Mouse (Mus musculus): Measurements from ENCODE around the gene Det1.

The Det1 gene
- long read RNA-seq, experiment 1, partial matches to known transcripts = 2 of 9 reads
- long read RNA-seq, experiment 1, other reads (novel, unspliced or antisense) = 3 of 9 reads
- long read RNA-seq, experiment 2, partial matches to known transcripts = 4 of 9 reads
- long read RNA-seq, experiment 2, other reads (novel, unspliced or antisense) = 2 of 9 reads

DNA sequence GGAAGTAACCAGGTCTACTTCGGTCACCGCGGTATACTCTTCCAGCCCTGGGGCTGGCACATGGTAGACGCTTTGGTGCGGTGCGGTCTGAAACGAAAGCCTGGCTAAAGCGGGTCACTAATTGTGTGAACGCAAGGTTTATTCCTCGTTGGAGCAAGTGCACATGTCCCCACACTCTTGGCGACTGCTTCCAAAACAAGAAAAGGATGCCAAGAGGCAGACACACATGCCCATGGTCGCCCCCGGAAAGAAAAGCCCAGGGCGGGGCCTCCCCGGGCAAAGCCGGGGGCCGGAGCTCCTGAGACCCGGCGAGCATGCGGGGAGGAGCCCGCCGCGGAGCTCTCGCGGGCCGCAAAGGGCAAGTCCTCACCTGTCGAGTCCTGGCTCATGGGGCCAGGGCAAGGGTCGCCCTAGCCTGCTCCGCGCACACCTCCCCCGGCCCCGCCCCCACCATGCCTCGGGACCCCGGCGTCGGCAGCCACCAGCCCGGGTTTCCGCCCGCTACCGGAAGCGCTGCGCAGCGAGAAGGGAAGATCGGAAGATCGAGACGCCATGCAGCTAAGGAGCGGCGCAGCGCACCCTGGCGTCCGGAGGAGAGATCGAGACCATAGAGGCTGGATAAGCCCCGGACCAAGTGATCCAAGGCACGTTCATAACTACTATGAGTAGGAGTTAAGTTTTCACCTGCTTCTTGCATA lies at the start of gene Det1:
Det1 (minus strand) TSS at position 527 of the 698 bp plus-strand sequence.
- intact Hi-C loops (cut with DNase I) = loop anchor here (2.0 to 5.0 kb wide), 2 partner anchors 40 to 52 kb away; no protein-coding TSS in a partner anchor

- intact Hi-C loops (cut with DNase I) = no loop called here
Observed at GRCm38 (mm10) chr7:78895653-78896333, 48.7 kb upstream of the Det1 start, which contains the start of gene Aen. TSS of gene Aen (plus strand) at chr7:78895854.

- intact Hi-C loops (cut with DNase I) = no loop called here
Observed at GRCm38 (mm10) chr7:78895021-78895652, 48.1 kb upstream of the Det1 start.

DNA sequence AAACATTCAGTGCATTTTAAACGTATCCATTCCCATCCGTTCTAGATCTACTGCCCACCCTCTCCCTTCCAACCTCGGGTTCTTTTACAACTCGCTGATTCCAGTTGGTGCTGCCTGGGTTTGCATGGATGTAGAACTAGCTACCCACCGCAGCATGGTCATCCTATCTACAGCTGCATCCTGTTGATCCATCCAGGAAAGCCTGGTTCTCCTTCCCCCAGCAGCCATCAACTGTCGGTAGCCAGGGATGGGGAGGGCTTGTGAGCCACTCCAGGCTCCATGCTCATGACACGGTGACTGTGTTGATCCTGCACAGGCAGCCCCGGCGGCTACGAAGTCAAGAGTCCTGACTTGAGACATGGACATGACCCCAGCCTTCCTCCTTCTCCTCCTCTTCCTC lies 46.9 kb upstream of the Det1 start:
- intact Hi-C loops (cut with DNase I) = no loop called here

- intact Hi-C loops (cut with DNase I) = loop anchor here (2.0 kb wide), 1 partner anchor 100 kb away; no protein-coding TSS in a partner anchor
Observed at GRCm38 (mm10) chr7:78890641-78891040, 43.6 kb upstream of the Det1 start.

- intact Hi-C loops (cut with DNase I) = loop anchor here (5.0 to 10.0 kb wide), 2 partner anchors 40 to 303 kb away; partner anchors contain the start of gene Det1
Observed at GRCm38 (mm10) chr7:78887431-78887842, 40.4 kb upstream of the Det1 start.

GRCm38 (mm10) chr7:78886496-78886895 lies 39.4 kb upstream of the Det1 start:
- intact Hi-C loops (cut with DNase I) = loop anchor here (5.0 to 10.0 kb wide), 2 partner anchors 39 to 302 kb away; partner anchors contain the start of gene Det1

GRCm38 (mm10) chr7:78885404-78885803 lies 38.3 kb upstream of the Det1 start:
- intact Hi-C loops (cut with DNase I) = loop anchor here (5.0 to 10.0 kb wide), 2 partner anchors 38 to 301 kb away; partner anchors contain the start of gene Det1

DNA sequence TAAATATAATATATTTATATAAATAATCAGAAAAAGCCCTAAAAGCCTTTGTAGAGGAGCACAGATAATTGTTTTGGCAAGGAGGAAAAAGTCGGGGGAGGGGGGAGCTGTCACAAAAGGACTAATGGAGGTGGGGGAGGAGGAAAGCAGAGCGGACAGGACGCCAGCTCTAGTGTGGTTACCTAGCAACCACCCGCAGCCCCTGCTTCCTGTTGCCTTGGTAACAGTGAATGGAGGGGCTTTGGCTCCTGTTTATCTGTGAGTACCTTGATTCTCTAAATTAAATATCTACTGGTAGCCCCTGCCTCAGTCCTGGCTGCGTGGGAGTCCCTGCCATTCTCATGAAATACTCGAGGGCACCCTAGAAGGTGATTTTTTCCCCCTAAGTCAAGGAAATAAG lies 37.1 kb upstream of the Det1 start:
- intact Hi-C loops (cut with DNase I) = loop anchor here (10.0 kb wide), 1 partner anchor 299 kb away; no protein-coding TSS in a partner anchor

DNA sequence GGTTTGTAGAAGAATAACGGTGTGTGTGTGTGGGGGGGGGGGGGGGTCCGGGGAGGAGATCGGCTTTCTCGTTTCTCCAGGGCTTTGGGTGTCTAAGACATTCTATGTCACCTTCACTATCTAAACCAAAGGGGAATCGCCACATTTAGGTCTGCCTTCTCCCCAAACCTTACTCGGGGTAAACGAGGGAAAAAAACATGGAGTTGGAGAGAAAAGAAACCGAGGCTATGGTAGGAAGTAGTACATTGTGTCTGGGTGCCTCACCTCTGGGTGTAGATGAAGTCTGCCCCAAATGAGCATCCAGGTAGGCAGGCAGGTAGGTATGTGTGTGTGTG lies 36.6 kb upstream of the Det1 start:
- intact Hi-C loops (cut with DNase I) = loop anchor here (10.0 kb wide), 1 partner anchor 299 kb away; no protein-coding TSS in a partner anchor

DNA sequence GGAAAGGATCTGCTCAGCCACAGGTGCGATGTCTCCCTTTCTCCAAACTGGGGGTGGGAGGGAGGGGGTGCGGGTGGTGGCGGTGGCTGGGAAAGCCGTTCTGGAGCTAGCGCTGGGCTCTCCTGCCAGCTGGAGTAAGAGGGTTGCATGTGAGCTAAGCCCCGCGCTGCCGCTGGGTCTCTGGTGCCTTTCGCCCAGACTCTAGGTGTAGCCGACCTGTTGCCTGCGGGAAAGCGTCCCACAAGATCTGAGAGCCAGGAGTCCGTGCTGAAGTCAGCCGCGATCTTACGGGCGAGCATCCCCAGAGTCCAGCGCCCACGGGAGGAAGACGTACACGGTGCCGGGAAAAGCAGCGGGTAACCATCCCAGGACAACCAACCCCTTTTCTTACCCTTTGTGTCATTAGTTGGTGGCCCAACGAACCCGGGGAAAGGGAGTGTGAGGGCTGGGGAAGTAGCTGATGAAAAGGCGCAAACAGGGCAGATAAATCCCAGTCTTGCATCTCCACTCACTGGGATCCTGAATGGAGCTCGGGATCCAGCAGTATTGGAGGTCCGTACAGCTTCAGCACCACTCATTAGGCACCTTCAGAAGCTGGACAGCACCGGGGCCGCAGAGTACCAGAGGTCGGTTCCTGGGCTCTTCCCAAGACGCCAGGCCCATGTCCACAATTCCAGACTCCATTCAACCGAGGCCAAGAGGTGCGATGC lies 36.1 kb upstream of the Det1 start:
- intact Hi-C loops (cut with DNase I) = loop anchor here (10.0 kb wide), 1 partner anchor 298 kb away; no protein-coding TSS in a partner anchor

GRCm38 (mm10) chr7:78882469-78882837 lies 35.4 kb upstream of the Det1 start:
- intact Hi-C loops (cut with DNase I) = loop anchor here (10.0 kb wide), 1 partner anchor 298 kb away; no protein-coding TSS in a partner anchor

DNA sequence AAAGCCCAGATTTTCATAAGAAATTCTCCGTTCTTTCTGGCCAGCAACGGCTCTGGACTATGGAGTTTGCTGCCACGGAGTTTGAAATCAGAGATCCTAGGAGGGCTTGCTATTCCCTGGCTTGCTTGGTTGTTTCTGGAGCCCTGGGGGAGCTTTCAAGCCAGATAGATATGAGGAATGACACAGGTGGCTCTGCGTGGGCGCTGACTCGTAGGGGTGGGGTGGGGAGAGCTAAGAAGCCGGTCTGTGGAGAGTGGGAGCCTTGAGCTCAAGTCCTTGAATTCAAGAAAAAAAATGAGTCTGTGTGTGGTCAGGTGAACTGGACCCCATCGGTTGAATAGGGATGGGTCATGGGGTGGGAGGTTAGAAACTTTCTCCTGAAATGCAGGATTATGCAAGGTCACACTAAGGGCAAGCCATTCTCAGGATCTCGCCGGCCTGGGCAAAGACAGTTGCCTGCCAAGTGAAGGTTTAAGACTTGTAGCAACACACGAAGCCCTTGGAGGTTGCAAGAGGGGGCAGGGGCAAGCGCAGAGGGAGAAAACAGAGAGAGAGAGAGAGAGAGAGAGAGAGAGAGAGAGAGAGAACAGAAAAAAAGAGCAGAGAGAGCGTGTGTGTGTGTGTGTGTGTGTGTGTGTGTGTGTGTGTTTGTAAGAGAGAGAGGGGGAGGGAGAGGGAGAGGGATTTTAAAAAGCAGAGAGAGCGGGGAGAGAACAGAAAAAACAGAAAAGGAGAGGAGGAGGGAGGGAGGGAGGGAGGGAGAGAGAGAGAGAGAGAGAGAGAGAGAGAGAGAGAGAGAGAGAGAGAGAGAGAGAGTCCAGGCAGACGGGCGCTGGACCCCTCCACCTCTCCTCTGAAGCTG lies 34.8 kb upstream of the Det1 start:
- intact Hi-C loops (cut with DNase I) = loop anchor here (10.0 kb wide), 1 partner anchor 297 kb away; no protein-coding TSS in a partner anchor

GRCm38 (mm10) chr7:78872831-78873230 lies 25.8 kb upstream of the Det1 start:
- intact Hi-C loops (cut with DNase I) = no loop called here

DNA sequence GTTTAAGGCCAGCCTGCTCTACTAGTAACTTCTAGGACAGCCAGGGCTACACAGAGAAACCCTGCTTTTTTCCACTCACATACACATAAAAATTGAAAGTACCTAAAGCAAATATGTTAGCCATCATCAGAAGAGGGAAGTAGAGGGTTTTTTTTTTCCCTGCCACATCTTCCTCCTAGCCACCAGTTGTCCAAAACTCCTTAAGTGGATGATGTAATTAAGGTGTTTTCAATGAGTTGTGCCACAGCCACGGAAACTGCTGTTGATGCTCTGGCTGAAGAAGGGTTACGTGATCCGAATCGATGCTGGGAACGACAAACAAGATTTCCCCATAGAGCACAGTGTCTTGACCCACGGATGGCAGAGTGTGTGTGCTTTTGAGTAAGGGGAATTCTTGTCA lies 25.3 kb upstream of the Det1 start:
- intact Hi-C loops (cut with DNase I) = no loop called here

DNA sequence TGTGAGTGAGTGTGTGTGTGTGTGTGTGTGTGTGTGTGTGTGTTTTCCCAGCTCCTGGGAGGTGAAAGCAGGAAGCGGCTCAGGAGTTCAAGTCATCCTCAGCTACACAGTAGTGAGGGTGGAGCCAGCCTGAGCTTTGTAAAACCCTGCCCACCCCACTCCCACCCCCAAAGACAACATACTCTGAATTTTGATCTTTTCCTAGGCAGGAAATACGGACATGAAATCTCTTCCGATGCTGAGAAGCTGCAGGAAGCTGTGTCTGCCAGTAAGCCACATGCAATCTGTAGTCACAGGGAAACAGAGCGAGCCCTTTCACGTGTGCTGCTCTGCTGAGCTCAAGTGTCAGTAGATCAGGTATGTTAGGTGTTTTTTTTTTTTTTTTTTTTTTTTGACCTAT lies 21.7 kb upstream of the Det1 start:
- intact Hi-C loops (cut with DNase I) = no loop called here

- intact Hi-C loops (cut with DNase I) = no loop called here
Observed at GRCm38 (mm10) chr7:78865212-78865949, 18.3 kb upstream of the Det1 start.

DNA sequence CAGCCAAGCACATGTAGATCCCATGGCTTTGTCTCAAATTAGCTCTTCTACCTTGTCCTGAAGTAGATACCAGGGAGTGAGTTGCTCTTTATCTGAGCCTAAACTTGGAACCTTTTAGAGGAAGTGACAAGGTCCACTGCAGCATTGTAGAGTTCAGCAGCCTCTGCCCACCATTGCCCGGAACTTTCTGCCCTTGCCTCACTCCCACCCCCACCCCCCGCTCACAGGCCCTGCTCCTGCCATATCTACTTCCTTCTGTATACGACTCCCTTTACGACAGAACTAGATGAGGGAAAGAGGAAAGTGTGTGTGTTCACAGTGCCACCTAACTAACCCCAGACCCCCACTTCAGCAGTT lies 17.4 kb upstream of the Det1 start:
- intact Hi-C loops (cut with DNase I) = no loop called here

- intact Hi-C loops (cut with DNase I) = no loop called here
Observed at GRCm38 (mm10) chr7:78863796-78864445, 16.9 kb upstream of the Det1 start.
